Mouse (Mus musculus): ENCODE measurements at regions not wholly inside any gene's neighbourhood (a gene's known extent, or its start where the extent isn't known, plus 50 kb on each side); places are given as distances from the start of the nearest gene placed in this dataset.
A peak's percentile ranks its signal among the peaks of the same experiment; 100 is the strongest.

- ATAC-seq: no peak
- H3K9ac ChIP-seq (replicated peaks; ENCODE audit: low read length): no peak overlapping the region
- H3K27me3 ChIP-seq (ENCODE audit: insufficient read depth, low read length): no peaks in the 10 kb centered on the region
- no peak overlapping the region for H3K27ac ChIP-seq
- H3K4me3 ChIP-seq (ENCODE audit: low read length): no peak overlapping the region
- DNase-seq (ENCODE audit: low spot score): no peak
- no peak overlapping the region for H3K4me2 ChIP-seq (ENCODE audit: low read depth, low read length)
- H3K36me3 ChIP-seq (ENCODE audit: insufficient read depth, low read length): no peaks in the 10 kb centered on the region
- 74% methylated on average over 3 of the region's 3 CpGs for WGBS
- H3K9me3 ChIP-seq (ENCODE audit: low read length): no peaks in the 10 kb centered on the region
- H3K4me1 ChIP-seq (ENCODE audit: insufficient read depth, low read length): no peaks in the 10 kb centered on the region
- no peak for TF ChIP-seq CTCF (IDR thresholded peaks at IDR 0.05; ENCODE audit: low read depth)
Measured at GRCm38 (mm10) chr15:91916946-91917345, 78.9 kb downstream of the Smgc start.

- Histone ChIP-seq H3K9me3 (ENCODE audit: low read length) (no peaks in the 10 kb centered on the region), H3K36me3 (ENCODE audit: insufficient read depth, low read length) (no peaks in the 10 kb centered on the region), H3K4me1 (ENCODE audit: insufficient read depth, low read length) (no peaks in the 10 kb centered on the region), H3K27ac (no peak overlapping the region), H3K4me3 (ENCODE audit: low read length) (no peak overlapping the region), H3K4me2 (ENCODE audit: low read depth, low read length) (no peak overlapping the region), H3K27me3 (ENCODE audit: insufficient read depth, low read length) (no peaks in the 10 kb centered on the region), H3K9ac (replicated peaks; ENCODE audit: low read length) (no peak overlapping the region)
- WGBS: 44% methylated on average over 4 of the region's 4 CpGs
- TF ChIP-seq CTCF (IDR thresholded peaks at IDR 0.05; ENCODE audit: low read depth): no peak
- DNase-seq (ENCODE audit: low spot score) (peak; percentile 30), ATAC-seq (no peak)
Measured at GRCm38 (mm10) chr15:91917877-91918276, 79.8 kb downstream of the Smgc start.

- 72% methylated on average over 4 of the region's 4 CpGs for WGBS
- no peak for ATAC-seq
- Histone ChIP-seq H3K9me3 (ENCODE audit: low read length) (no peaks in the 10 kb centered on the region), H3K4me3 (ENCODE audit: low read length) (no peak overlapping the region), H3K27me3 (ENCODE audit: insufficient read depth, low read length) (no peaks in the 10 kb centered on the region), H3K9ac (replicated peaks; ENCODE audit: low read length) (no peak overlapping the region), H3K27ac (no peak overlapping the region), H3K36me3 (ENCODE audit: insufficient read depth, low read length) (no peaks in the 10 kb centered on the region), H3K4me2 (ENCODE audit: low read depth, low read length) (no peak overlapping the region), H3K4me1 (ENCODE audit: insufficient read depth, low read length) (no peaks in the 10 kb centered on the region)
- peak; percentile 51 for TF ChIP-seq CTCF (IDR thresholded peaks at IDR 0.05; ENCODE audit: low read depth)
- DNase-seq (ENCODE audit: low spot score): peak; percentile 60
Measured at GRCm38 (mm10) chr15:91924542-91924941, 86.5 kb downstream of the Smgc start.

- no peak for ATAC-seq
- peak; percentile 43 for DNase-seq (ENCODE audit: low spot score)
- no peak overlapping the region for H3K4me2 ChIP-seq (ENCODE audit: low read depth, low read length)
- no peaks in the 10 kb centered on the region for H3K27me3 ChIP-seq (ENCODE audit: insufficient read depth, low read length)
- WGBS: 24% methylated on average over 3 of the region's 3 CpGs
- no peak overlapping the region for H3K27ac ChIP-seq
- no peaks in the 10 kb centered on the region for H3K36me3 ChIP-seq (ENCODE audit: insufficient read depth, low read length)
- H3K4me1 ChIP-seq (ENCODE audit: insufficient read depth, low read length): no peaks in the 10 kb centered on the region
- H3K9ac ChIP-seq (replicated peaks; ENCODE audit: low read length): no peak overlapping the region
- no peak overlapping the region for H3K4me3 ChIP-seq (ENCODE audit: low read length)
- TF ChIP-seq CTCF (IDR thresholded peaks at IDR 0.05; ENCODE audit: low read depth): peak; percentile 64
- no peaks in the 10 kb centered on the region for H3K9me3 ChIP-seq (ENCODE audit: low read length)
Measured at GRCm38 (mm10) chr15:91927492-91927891, 89.4 kb downstream of the Smgc start.

- ATAC-seq (no peak), DNase-seq (ENCODE audit: low spot score) (peak; percentile 56)
- 35% methylated on average over 7 of the region's 7 CpGs for WGBS
- Histone ChIP-seq H3K27ac (no peak overlapping the region), H3K9me3 (ENCODE audit: low read length) (no peaks in the 10 kb centered on the region), H3K4me1 (ENCODE audit: insufficient read depth, low read length) (no peaks in the 10 kb centered on the region), H3K36me3 (ENCODE audit: insufficient read depth, low read length) (no peaks in the 10 kb centered on the region), H3K4me3 (ENCODE audit: low read length) (no peak overlapping the region), H3K4me2 (ENCODE audit: low read depth, low read length) (no peak overlapping the region), H3K27me3 (ENCODE audit: insufficient read depth, low read length) (no peaks in the 10 kb centered on the region), H3K9ac (replicated peaks; ENCODE audit: low read length) (no peak overlapping the region)
- no peak for TF ChIP-seq CTCF (IDR thresholded peaks at IDR 0.05; ENCODE audit: low read depth)
Measured at GRCm38 (mm10) chr15:91928511-91928910, 90.4 kb downstream of the Smgc start.

- ATAC-seq (no peak), DNase-seq (ENCODE audit: low spot score) (no peak)
- no peak overlapping the region for H3K27ac ChIP-seq
- H3K4me1 ChIP-seq (ENCODE audit: insufficient read depth, low read length): no peaks in the 10 kb centered on the region
- no peak overlapping the region for H3K4me3 ChIP-seq (ENCODE audit: low read length)
- no peak overlapping the region for H3K9ac ChIP-seq (replicated peaks; ENCODE audit: low read length)
- H3K27me3 ChIP-seq (ENCODE audit: insufficient read depth, low read length): no peaks in the 10 kb centered on the region
- H3K36me3 ChIP-seq (ENCODE audit: insufficient read depth, low read length): no peaks in the 10 kb centered on the region
- TF ChIP-seq CTCF (IDR thresholded peaks at IDR 0.05; ENCODE audit: low read depth): no peak
- no peak overlapping the region for H3K4me2 ChIP-seq (ENCODE audit: low read depth, low read length)
- WGBS: 64% methylated on average over 2 of the region's 2 CpGs
- no peaks in the 10 kb centered on the region for H3K9me3 ChIP-seq (ENCODE audit: low read length)
Measured at GRCm38 (mm10) chr15:91957273-91957672, 93.7 kb upstream of the Cntn1 start.

- ATAC-seq: peak; percentile 62; the same call in 1 of the 2 replicates
Measured at GRCm38 (mm10) chr15:91965172-91965571, 85.8 kb upstream of the Cntn1 start.

More at GRCm38 (mm10) chr15:91965172-91965571, 85.8 kb upstream of the Cntn1 start:
- peak; percentile 49 for DNase-seq (ENCODE audit: low spot score)
- Histone ChIP-seq H3K4me2 (ENCODE audit: low read depth, low read length) (no peak overlapping the region), H3K27me3 (ENCODE audit: insufficient read depth, low read length) (no peaks in the 10 kb centered on the region), H3K4me1 (ENCODE audit: insufficient read depth, low read length) (no peaks in the 10 kb centered on the region), H3K4me3 (ENCODE audit: low read length) (no peak overlapping the region), H3K27ac (no peak overlapping the region), H3K36me3 (ENCODE audit: insufficient read depth, low read length) (no peaks in the 10 kb centered on the region), H3K9me3 (ENCODE audit: low read length) (no peaks in the 10 kb centered on the region), H3K9ac (replicated peaks; ENCODE audit: low read length) (no peak overlapping the region)
- 71% methylated on average over 10 of the region's 10 CpGs for WGBS
- TF ChIP-seq CTCF (IDR thresholded peaks at IDR 0.05; ENCODE audit: low read depth): no peak
